In genomic region chr1:168818381-168818780, GRCm38 (mm10) we compare ENCODE assay signal across 20 mouse cellular contexts.
DNase-seq lines count a peak whose midpoint lies in the region; ATAC-seq and TF ChIP-seq lines count a peak whose summit lies in the region.
"Had no signal": no experiment of that assay in that cellular context is flagged by ENCODE, and none has a peak within 500 bp of the region (broad histone marks: within the 10 kb centered on the region; RNA-seq: fewer than 3 reads in every experiment).

No protein-coding gene starts in this region.

- H3K4me3 ChIP-seq in forebrain, postnatal 0 days (ENCODE audit: low read depth, low read length), result no peak overlapping the region
- no peak overlapping the region for H3K4me3 ChIP-seq in forebrain, embryonic 15.5 days
- no peak overlapping the region for H3K4me3 ChIP-seq in left cerebral cortex, adult 2 months
- H3K4me3 ChIP-seq in heart, postnatal 0 days (ENCODE audit: low read depth, low read length), result no peak overlapping the region
- H3K4me3 ChIP-seq: embryonic facial prominence, embryonic 10.5 days; heart, embryonic 15.5 days; hindbrain, embryonic 15.5 days; stomach, embryonic 15.5 days had no signal

- TF ChIP-seq CTCF in forebrain, postnatal 0 days (IDR thresholded peaks at IDR 0.05; ENCODE audit: low read depth), result no peak
- no peak for TF ChIP-seq CTCF in left cerebral cortex, adult 2 months (IDR thresholded peaks at IDR 0.05)
- no peak for TF ChIP-seq CTCF in heart, postnatal 0 days (IDR thresholded peaks at IDR 0.05; ENCODE audit: low read depth)

- no peaks in the 10 kb centered on the region for H3K27me3 ChIP-seq in forebrain, postnatal 0 days (ENCODE audit: insufficient read depth, low read length)
- no peaks in the 10 kb centered on the region for H3K27me3 ChIP-seq in forebrain, embryonic 15.5 days
- H3K27me3 ChIP-seq in heart, postnatal 0 days (ENCODE audit: control insufficient read depth, insufficient read depth, low read length), result no peaks in the 10 kb centered on the region
- H3K27me3 ChIP-seq: heart, embryonic 15.5 days; hindbrain, embryonic 15.5 days; stomach, embryonic 15.5 days had no signal

- no peaks in the 10 kb centered on the region for H3K36me3 ChIP-seq in forebrain, postnatal 0 days (ENCODE audit: insufficient read depth)
- H3K36me3 ChIP-seq in forebrain, embryonic 15.5 days, result no peaks in the 10 kb centered on the region
- no peaks in the 10 kb centered on the region for H3K36me3 ChIP-seq in heart, postnatal 0 days (replicated peaks; ENCODE audit: control insufficient read depth, insufficient read depth, low read length)
- H3K36me3 ChIP-seq: embryonic facial prominence, embryonic 10.5 days; heart, embryonic 15.5 days; hindbrain, embryonic 15.5 days; stomach, embryonic 15.5 days had no signal

- ATAC-seq in forebrain, postnatal 0 days, result no peak
- ATAC-seq in forebrain, embryonic 15.5 days (replicated peaks), result no peak
- 0 out of 2 replicates have a peak, but pooled peaks have one; percentile 24 for ATAC-seq in heart, postnatal 0 days (ENCODE audit: insufficient read depth, low read depth)
- ATAC-seq: lung, postnatal 0 days had no signal

- 30% methylated on average over 5 of the region's 5 CpGs for WGBS in forebrain, postnatal 0 days
- WGBS in forebrain, embryonic 15.5 days, result 32% methylated on average over 5 of the region's 5 CpGs
- WGBS in heart, postnatal 0 days, result 28% methylated on average over 5 of the region's 5 CpGs

- no peak overlapping the region for H3K9ac ChIP-seq in forebrain, postnatal 0 days
- no peak overlapping the region for H3K9ac ChIP-seq in forebrain, embryonic 15.5 days (replicated peaks)
- no peak overlapping the region for H3K9ac ChIP-seq in heart, postnatal 0 days (replicated peaks; ENCODE audit: low read depth, low read length)
- H3K9ac ChIP-seq: heart, embryonic 15.5 days; hindbrain, embryonic 15.5 days; stomach, embryonic 15.5 days had no signal

- peak; percentile 13 for DNase-seq in forebrain, postnatal 0 days
- DNase-seq in left cerebral cortex, postnatal 4 days, result peak; percentile 5
- no peak for DNase-seq in left cerebral cortex, adult 2 months (ENCODE audit: extremely low spot score in 1 of 2, low spot score in 2 of 2)
- DNase-seq in heart, postnatal 0 days (ENCODE audit: low spot score), result peak; percentile 35
- DNase-seq in heart, postnatal 4 days, result peak; percentile 63
- DNase-seq in MN1 (ENCODE audit: low spot score), result no peak
- DNase-seq: adrenal gland, postnatal 14 days; cerebellum, adult 18-20 months; gastrocnemius, postnatal 36 days; kidney, adult 8-10 months; kidney, postnatal 10 days; thymus, adult 18-20 months; thymus, postnatal 36 days had no signal

- no peak overlapping the region for H3K4me2 ChIP-seq in forebrain, postnatal 0 days (ENCODE audit: low read depth)
- no peak overlapping the region for H3K4me2 ChIP-seq in forebrain, embryonic 15.5 days (replicated peaks)
- no peak overlapping the region for H3K4me2 ChIP-seq in heart, postnatal 0 days (ENCODE audit: low read depth, low read length)
- H3K4me2 ChIP-seq: heart, embryonic 15.5 days; hindbrain, embryonic 15.5 days; stomach, embryonic 15.5 days had no signal

- H3K4me1 ChIP-seq in forebrain, postnatal 0 days (ENCODE audit: insufficient read depth), result no peaks in the 10 kb centered on the region
- H3K4me1 ChIP-seq in forebrain, embryonic 15.5 days, result no peaks in the 10 kb centered on the region
- peaks cover 10% of the 10 kb centered on the region for H3K4me1 ChIP-seq in heart, postnatal 0 days (ENCODE audit: control insufficient read depth, insufficient read depth)
- H3K4me1 ChIP-seq: embryonic facial prominence, embryonic 10.5 days; hindbrain, embryonic 15.5 days; stomach, embryonic 15.5 days had no signal

- no peak for TF ChIP-seq EP300 in heart, postnatal 0 days (IDR thresholded peaks at IDR 0.05; ENCODE audit: low read depth)

- intact Hi-C loops in left cerebral cortex, postnatal 4 days (cut with DNase I), result no loop called here
- intact Hi-C loops in left cerebral cortex, adult 2 months (cut with DNase I), result no loop called here

- no peak overlapping the region for H3K27ac ChIP-seq in forebrain, postnatal 0 days (ENCODE audit: low read depth, low read length)
- no peak overlapping the region for H3K27ac ChIP-seq in forebrain, embryonic 15.5 days (replicated peaks)
- H3K27ac ChIP-seq in left cerebral cortex, adult 2 months, result no peak overlapping the region
- no peak overlapping the region for H3K27ac ChIP-seq in heart, postnatal 0 days (ENCODE audit: low read depth)
- H3K27ac ChIP-seq: embryonic facial prominence, embryonic 10.5 days; heart, embryonic 15.5 days; hindbrain, embryonic 15.5 days; macrophage; stomach, embryonic 15.5 days had no signal

- H3K9me3 ChIP-seq in forebrain, postnatal 0 days (ENCODE audit: low read length), result no peaks in the 10 kb centered on the region
- no peaks in the 10 kb centered on the region for H3K9me3 ChIP-seq in forebrain, embryonic 15.5 days
- no peaks in the 10 kb centered on the region for H3K9me3 ChIP-seq in heart, postnatal 0 days (replicated peaks; ENCODE audit: control insufficient read depth, low read length)
- H3K9me3 ChIP-seq: embryonic facial prominence, embryonic 10.5 days; heart, embryonic 15.5 days; hindbrain, embryonic 15.5 days; stomach, embryonic 15.5 days had no signal

Comparison
In these comparisons a context has a peak if more than half of its experiments do, and no peak if none do; other contexts are left out.
1. DNase-seq: peak in forebrain, postnatal 0 days (single experiment), left cerebral cortex, postnatal 4 days (single experiment), heart, postnatal 0 days (single experiment) and heart, postnatal 4 days (single experiment); none in left cerebral cortex, adult 2 months (0 of 2) and MN1 (single experiment).